Mouse (Mus musculus): ENCODE data around the gene Kcnk1.

Gene Kcnk1

DNA sequence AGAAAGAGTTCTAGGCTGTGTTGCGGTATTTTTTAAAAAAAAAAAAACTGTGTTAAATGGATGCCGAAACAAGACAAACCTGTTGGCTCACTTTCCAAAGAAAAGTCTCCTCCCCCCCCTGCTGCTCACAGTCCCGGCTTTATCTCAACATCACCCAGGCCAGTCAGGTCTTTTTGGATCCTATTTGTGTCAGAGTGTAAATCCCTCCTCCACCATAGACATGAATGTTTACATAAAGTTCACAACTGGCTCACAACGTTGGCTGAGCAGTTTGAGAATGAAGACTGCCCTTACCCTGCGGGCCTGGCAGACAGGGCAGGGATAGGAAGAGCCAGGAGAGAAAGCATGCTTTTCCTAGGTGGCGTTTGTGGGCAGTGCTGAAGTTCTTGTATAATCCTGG is 2.0 kb downstream of the Kcnk1 start:
- DNase-seq (ENCODE audit: low spot score), result no peak

- DNase-seq (ENCODE audit: low spot score), result no peak
These were observed 2.6 kb downstream of the Kcnk1 start for GRCm38 (mm10) chr8:125997550-125997949.

DNA sequence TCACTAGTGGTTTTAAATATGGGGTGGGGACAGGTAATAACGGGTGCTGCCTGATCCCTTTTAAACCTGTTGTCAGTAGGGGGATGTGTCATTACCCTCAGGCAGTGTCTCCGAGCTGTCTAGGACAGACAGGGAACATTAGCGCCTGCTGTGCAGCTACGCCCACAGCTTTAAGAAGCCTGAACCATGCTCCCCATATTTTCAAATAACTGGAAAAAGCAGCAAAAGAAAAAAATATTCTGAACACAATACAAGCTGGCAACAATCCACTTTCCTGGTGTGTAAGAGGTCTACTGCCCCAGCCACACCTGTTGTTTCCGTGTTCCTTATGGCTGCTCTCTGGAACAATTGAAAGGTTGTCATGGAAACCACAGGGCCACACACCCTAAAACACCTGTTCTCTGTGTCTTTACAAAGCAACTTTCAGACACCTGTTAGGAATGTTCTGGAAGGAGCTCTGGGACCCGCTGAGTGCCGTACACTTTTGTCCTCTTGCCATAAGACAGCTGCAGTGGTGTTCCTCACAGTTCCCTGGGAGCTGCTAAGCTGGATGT is 4.9 kb downstream of the Kcnk1 start:
- DNase-seq (ENCODE audit: low spot score), result no peak

- DNase-seq (ENCODE audit: low spot score), result no peak
These were observed 8.6 kb downstream of the Kcnk1 start for GRCm38 (mm10) chr8:126003546-126003945.

- no peak for DNase-seq (ENCODE audit: low spot score)
These were observed 10.0 kb downstream of the Kcnk1 start for GRCm38 (mm10) chr8:126004953-126005352.

DNA sequence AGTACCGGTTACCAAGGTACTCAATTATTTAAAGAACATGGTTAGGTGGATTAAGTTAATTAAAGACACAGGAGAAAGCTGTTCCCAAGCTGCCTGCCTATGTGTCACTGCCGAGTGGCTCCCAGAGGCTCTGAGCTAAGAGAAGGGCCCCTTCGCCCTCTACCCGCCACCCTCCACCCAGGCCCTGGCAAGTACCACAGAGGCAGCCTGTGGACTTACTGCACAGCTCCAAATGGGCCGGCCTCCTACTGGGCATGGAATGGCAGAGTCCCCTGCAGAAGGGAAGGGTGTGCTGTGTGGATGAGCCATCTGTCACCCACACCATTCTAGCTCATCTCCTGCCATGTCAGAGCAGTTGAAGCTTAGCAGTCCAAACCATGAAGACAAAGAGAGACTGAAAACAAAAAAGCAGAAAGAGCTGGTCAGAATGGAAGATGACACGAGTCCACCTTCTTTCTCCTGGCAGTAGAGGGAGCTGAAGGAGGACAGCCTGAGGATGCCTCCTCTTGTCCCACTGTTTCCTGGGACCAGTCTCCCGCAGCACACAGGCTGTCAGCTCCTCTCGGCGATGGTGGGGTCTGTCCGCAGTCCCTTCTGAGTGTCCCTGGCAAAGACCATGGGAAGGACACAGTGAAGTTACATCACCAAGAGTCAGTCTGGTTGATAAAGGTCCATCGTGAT is 11.5 kb downstream of the Kcnk1 start:
- no peak for DNase-seq (ENCODE audit: low spot score)

DNA sequence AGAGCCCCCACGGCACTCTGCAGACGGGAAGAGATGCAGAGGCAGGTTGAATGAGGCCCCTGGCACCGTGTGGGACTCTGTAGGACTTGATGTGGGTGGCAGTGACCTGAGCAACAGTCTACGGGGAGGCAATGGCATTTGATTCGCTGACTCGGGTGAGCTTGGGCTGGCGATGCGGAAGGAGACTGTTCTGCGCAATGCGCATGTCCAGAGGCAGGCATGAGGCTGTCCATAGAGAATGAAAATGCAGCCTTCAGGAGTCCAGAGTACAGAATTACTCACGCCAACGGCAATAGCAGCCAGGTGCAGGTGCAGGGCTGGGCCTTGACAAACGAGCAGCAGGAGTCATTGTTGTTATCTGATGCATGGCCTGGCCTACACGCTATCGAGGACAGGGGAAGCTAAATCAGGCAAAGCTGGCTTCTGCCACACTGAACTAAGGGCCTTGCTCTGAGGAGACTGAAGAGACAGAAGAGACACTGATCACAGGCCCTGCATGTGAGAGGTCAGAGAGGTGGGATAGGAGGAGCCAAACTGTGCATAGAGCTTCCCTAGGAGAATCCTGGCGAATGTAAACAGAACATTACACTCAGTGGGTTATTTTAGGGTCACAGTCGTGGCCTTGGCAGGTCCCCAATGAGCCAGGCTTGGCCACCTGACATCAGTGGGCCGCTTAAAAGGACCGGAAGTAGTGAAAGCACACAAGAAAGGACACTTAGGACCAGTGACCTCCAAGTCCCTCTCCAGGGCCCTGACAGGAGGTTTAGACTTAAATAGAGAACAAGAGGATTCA is 12.8 kb downstream of the Kcnk1 start:
- no peak for DNase-seq (ENCODE audit: low spot score)

- DNase-seq (ENCODE audit: low spot score), result no peak
These were observed 14.0 kb downstream of the Kcnk1 start for GRCm38 (mm10) chr8:126008945-126009344.

DNA sequence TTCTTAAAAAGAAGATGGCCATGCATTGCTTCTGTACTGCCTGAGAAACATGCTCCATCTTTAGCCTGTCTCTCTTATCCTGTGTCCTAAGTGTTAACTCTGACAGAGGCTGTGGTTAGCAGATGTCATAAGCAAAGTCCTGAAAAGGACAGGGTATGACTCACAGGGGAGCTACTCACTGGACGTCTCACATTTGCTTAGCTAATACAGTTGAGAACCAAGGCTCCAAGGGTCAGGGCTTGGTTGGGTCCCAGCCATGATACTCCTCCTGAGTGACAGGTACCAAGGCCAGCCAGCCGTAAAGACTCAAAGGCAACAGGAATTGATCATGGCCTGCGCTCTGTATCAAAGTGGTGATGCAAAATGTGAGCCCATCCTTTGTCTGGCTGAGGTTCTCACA is 15.9 kb downstream of the Kcnk1 start:
- no peak for DNase-seq (ENCODE audit: low spot score)

GRCm38 (mm10) chr8:126012334-126012733 is 17.4 kb downstream of the Kcnk1 start:
- no peak for DNase-seq (ENCODE audit: low spot score)

GRCm38 (mm10) chr8:126013646-126014045 is 18.7 kb downstream of the Kcnk1 start:
- DNase-seq (ENCODE audit: low spot score), result no peak

DNA sequence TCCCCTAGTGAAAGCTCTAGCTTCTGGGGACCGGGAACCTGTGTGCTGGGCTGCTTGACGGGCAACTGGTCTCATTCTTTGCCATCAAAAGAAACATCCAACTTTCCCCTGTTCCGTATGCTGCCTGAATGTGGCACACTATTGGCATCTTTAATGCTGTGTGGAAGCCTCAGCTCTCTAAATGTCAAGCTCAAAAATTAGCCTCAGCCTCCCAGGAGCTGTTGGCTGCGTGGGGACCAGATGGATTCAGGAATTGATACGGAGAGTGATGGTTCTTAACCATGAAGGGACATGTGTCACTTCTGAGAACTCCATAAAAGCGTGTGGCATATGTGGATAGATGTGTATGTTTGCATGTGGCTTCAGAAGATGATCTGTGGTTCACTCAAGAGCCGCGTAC is 27.0 kb downstream of the Kcnk1 start:
- DNase-seq (ENCODE audit: low spot score), result no peak

GRCm38 (mm10) chr8:126023706-126024305 is 28.8 kb downstream of the Kcnk1 start:
- DNase-seq (ENCODE audit: low spot score), result no peak

DNA sequence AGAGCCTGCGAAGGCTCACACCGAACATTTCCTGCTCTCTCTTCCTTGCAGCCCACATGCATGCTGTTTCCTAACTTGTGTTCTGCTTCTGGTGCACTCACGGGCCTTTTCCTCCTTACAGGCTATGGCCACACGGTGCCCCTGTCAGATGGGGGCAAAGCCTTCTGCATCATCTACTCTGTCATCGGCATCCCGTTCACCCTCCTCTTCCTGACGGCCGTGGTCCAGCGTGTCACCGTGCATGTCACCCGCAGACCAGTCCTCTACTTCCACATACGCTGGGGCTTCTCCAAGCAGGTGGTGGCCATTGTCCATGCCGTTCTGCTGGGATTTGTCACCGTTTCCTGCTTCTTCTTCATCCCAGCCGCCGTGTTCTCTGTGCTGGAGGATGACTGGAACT is 29.9 kb downstream of the Kcnk1 start:
- DNase-seq (ENCODE audit: low spot score), result no peak

DNA sequence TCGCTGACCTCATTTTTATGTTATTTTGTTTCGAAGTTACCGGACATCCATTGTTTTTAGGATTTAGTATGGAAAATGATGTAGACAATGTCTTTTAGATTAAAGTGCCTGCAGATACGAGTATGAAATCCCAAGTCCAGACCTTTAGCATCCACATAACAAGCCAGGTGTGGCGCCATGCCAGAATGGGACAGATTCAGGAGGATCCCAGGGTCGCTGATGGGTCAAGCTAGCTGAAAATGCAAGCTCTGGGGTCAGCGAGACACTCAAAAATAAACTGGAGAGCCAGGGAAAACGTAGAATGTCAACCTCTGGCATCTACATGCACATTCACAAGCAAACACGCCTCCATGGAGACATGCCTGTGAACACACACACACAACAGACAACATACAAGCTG is 31.2 kb downstream of the Kcnk1 start:
- DNase-seq (ENCODE audit: low spot score), result no peak

DNA sequence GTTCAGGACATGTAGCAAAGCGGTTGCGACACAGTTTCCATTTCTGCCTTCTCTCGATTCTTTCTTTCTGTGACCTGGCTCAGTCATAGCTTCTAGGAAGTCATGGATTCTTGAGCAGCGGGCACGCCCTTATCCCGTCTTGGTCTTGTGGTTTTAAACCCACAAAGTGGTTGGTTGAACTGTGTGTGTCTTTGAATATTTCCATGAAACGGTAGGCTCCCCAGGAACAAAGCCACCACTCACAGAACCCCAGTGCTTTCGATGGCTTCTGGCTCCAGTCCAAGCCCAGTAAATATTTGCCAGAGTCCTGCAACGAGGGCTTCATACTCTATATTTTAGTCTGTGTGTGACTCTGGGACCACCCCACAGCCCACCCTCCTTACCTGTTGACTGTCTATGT is 31.6 kb downstream of the Kcnk1 start:
- DNase-seq (ENCODE audit: low spot score), result no peak

DNA sequence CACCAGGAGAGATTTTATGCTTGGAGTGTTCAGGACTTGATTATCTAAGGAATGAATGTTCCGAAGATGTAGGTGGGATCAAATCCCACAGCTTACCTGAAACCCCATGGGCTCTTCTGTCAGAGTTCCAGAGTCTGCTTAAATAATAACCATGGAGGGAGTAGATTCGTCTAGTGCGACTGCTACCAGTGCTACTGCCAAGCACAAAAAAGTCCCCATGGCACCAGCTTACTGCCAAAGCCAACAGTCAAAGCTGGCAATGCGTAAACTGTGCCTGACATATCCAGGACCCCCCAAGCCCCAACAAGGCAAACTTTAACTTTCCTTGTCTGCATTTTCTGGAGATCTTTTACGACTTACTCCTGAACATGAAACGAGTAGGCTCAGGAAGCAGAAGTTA is 32.5 kb downstream of the Kcnk1 start:
- no peak for DNase-seq (ENCODE audit: low spot score)

- DNase-seq (ENCODE audit: low spot score), result no peak
These were observed 34.0 kb downstream of the Kcnk1 start for GRCm38 (mm10) chr8:126028941-126029340.

GRCm38 (mm10) chr8:126032776-126033175 is 37.8 kb downstream of the Kcnk1 start:
- no peak for DNase-seq (ENCODE audit: low spot score)

GRCm38 (mm10) chr8:126035046-126035445 is 40.1 kb downstream of the Kcnk1 start:
- no peak for DNase-seq (ENCODE audit: low spot score)

DNA sequence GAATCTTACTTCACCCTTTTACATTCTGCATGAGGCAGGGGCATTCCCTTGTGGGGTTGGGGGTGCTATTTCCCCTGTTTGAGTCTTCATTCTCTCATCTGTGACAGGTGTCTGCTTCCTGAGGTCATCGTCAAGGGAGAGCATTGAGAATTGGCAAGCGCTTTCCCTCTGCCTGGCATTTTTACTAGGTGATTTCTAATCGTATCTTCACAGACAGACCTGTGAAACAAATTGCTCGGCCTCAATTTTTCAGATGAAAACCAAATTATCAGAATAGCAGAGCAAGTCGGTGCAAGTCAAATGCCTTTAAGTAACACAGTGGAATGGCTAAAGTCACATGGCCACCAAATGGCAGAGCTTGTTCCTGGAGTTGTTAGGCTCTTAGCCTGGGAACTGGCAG is 41.4 kb downstream of the Kcnk1 start:
- no peak for DNase-seq (ENCODE audit: low spot score)

DNA sequence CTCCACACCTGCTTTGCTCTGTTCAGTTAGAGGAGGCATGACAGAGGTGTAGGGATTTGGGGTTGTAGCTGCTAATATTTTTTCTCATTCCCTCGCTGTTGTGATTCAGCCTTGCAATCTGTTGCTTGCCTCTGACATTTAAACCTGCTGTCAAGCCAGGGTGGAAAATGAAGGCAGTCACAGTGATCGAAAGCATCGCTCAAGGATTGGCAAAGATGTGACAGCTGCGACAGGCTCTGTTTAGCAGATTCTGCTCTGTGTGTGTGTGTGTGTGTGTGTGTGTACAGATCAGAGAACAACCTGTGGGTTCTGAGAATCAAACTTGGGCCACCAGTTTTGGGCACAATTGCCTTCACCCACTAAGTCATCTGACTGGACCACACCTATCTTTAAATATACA is 50.8 kb downstream of the Kcnk1 start:
- DNase-seq (ENCODE audit: low spot score), result no peak

DNA sequence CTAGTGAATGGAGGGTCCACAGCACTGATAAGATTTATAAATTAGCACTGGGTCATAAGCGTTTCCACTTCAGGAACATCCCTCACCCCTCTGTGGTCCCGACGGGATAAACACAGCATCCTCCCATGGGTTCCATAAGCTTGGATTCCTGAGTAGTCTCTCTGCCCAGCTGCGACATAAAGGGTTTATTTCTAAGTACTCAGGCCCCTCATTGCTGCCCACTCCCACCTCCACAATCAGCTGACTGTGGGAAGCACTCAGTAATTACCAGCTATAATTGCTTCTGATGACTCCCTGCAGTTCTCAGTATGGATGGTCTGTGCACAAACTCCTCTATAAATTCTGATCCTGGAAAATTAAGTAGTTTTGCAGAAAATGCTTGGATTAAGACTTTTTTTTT is 58.9 kb downstream of the Kcnk1 start:
- DNase-seq (ENCODE audit: low spot score), result no peak

All from ovary, adult 18-20 months (tissue).